Mouse (Mus musculus): ENCODE results near the gene Arsk.

- TF ChIP-seq GABPA (IDR thresholded peaks at IDR 0.05; ENCODE audit: low read depth, low read length) (no peak), E2F4 (IDR thresholded peaks at IDR 0.05; ENCODE audit: borderline replicate concordance, low read depth, low read length) (no peak), CTCF (IDR thresholded peaks at IDR 0.05 in 2 of 3, conservative IDR thresholded peaks at IDR 0.05 in 1 of 3; ENCODE audit: control insufficient read depth in 1 of 3, insufficient read depth in 1 of 3, low read depth in 2 of 3, low read length in 3 of 3, poor library complexity in 1 of 3, severe bottlenecking in 1 of 3) (no peak), MAZ (IDR thresholded peaks at IDR 0.05; ENCODE audit: low read depth, low read length) (no peak), EP300 (IDR thresholded peaks at IDR 0.05; ENCODE audit: low read depth in 1 of 2, low read length in 2 of 2) (no peak), TAL1 (IDR thresholded peaks at IDR 0.05; ENCODE audit: low read length) (no peak), MAFK (IDR thresholded peaks at IDR 0.05; ENCODE audit: borderline replicate concordance, low read depth, low read length) (no peak), MAX (IDR thresholded peaks at IDR 0.05; ENCODE audit: low read length) (no peak), POLR2A (IDR thresholded peaks at IDR 0.05; ENCODE audit: control insufficient read depth in 1 of 2, insufficient read depth in 1 of 2, low read depth in 1 of 2, low read length in 2 of 2, poor library complexity in 1 of 2) (peak; percentile 39 to 83; a peak in 3 of 4 replicates), NRF1 (IDR thresholded peaks at IDR 0.05; ENCODE audit: insufficient read depth, low read depth, low read length, poor library complexity, severe bottlenecking) (peak; percentile 92), CHD1 (IDR thresholded peaks at IDR 0.05; ENCODE audit: low read depth, low read length) (no peak), CHD2 (IDR thresholded peaks at IDR 0.05; ENCODE audit: low read length) (no peak; the same call in 1 of the 2 replicates)
Observed at GRCm38 (mm10) chr13:76098493-76099303, at the start of gene Arsk, which contains the start of gene Ttc37.

All from MEL (cell line).